Comparison of ENCODE assay signal across 8 mouse cellular contexts in the genomic region with DNA sequence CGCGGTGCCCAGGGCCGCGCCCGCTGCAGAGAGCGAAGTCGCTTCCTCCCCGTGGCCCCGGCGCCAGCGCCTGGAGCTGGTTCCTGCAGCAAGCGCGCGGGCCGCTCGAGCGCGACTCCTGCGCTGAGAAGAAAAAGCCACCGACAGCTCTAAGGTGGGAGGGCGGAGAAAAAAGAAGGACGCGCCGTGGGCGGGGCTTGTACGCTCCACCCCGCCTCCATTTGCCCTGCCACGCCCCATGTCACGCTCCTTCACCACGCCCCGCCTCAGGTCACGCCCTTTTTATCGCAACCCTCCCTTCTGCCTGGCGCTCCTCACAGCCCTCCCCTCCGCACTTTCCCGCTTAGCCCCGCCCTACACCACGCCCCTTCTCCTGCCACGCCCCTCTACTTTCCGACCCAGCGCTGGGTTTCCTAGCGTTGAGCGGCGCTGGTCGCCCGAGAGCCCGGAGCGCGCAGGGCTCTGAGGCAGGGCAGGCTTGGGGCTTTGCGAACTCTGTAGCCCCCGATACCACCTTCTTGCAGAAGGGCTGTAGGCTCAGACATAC. TPM values are rescaled to one million over a fixed set of nuclear protein-coding genes. Genes with fewer than 3 reads are reported as not detected.
DNase-seq lines count a peak whose midpoint lies in the region; ATAC-seq and TF ChIP-seq lines count a peak whose summit lies in the region.

TSS of gene Spsb1 (minus strand) at position 151 of the 547 bp plus-strand sequence.

- DNase-seq in CD8-positive naive resting alpha-beta T cell, adult 2 months (ENCODE audit: low read depth in 2 of 2, low spot score in 2 of 2) = peak; percentile 99
- peak; percentile 90 for DNase-seq in c-Kit-positive CD71-positive TER-119-negative erythroid progenitor cells, embryonic 14.5 days (ENCODE audit: low read depth)
- DNase-seq in heart, postnatal 0 days (ENCODE audit: low spot score) = peak; percentile 97
- peak; percentile 99 for DNase-seq in kidney, postnatal 4 days

- peak; percentile 53; the same call in 1 of the 2 replicates for TF ChIP-seq EP300 in heart, postnatal 0 days (IDR thresholded peaks at IDR 0.05; ENCODE audit: low read depth)

- H3K36me3 ChIP-seq in forebrain, embryonic 12.5 days (replicated peaks) = no peaks in the 10 kb centered on the region
- no peaks in the 10 kb centered on the region for H3K36me3 ChIP-seq in heart, postnatal 0 days (replicated peaks; ENCODE audit: control insufficient read depth, insufficient read depth, low read length)
- no peaks in the 10 kb centered on the region for H3K36me3 ChIP-seq in liver, embryonic 16.5 days (ENCODE audit: control insufficient read depth, insufficient read depth)
- no peaks in the 10 kb centered on the region for H3K36me3 ChIP-seq in neural tube, embryonic 13.5 days
- H3K36me3 ChIP-seq in testis, adult 2 months (ENCODE audit: control insufficient read depth, insufficient read depth, low read length) = no peaks in the 10 kb centered on the region

- ATAC-seq in forebrain, embryonic 12.5 days (ENCODE audit: low FRiP score) = peak; percentile 85
- ATAC-seq in heart, postnatal 0 days (ENCODE audit: insufficient read depth, low read depth) = peak; percentile 97
- peak; percentile 93 for ATAC-seq in liver, embryonic 16.5 days (ENCODE audit: low read depth)
- peak; percentile 87 for ATAC-seq in neural tube, embryonic 13.5 days (ENCODE audit: low read depth)

- H3K27me3 ChIP-seq in forebrain, embryonic 12.5 days = peaks cover 62% of the 10 kb centered on the region
- H3K27me3 ChIP-seq in heart, postnatal 0 days (ENCODE audit: control insufficient read depth, insufficient read depth, low read length) = no peaks in the 10 kb centered on the region; the same call in 1 of the 2 replicates
- H3K27me3 ChIP-seq in liver, embryonic 16.5 days (ENCODE audit: control insufficient read depth, insufficient read depth, low read depth, low read length) = peaks cover 66% of the 10 kb centered on the region
- H3K27me3 ChIP-seq in neural tube, embryonic 13.5 days = peaks cover 22% of the 10 kb centered on the region
- H3K27me3 ChIP-seq in testis, adult 2 months (ENCODE audit: control insufficient read depth, insufficient read depth, low read length) = no peaks in the 10 kb centered on the region

- H3K9ac ChIP-seq in forebrain, embryonic 12.5 days = peak within 1 kb of the TSS; percentile 70
- peak within 1 kb of the TSS; percentile 62 for H3K9ac ChIP-seq in heart, postnatal 0 days (replicated peaks; ENCODE audit: low read depth, low read length)
- peak within 1 kb of the TSS; percentile 39; the same call in 1 of the 2 replicates for H3K9ac ChIP-seq in liver, embryonic 16.5 days (ENCODE audit: low read depth, low read length)
- H3K9ac ChIP-seq in neural tube, embryonic 13.5 days = peak within 1 kb of the TSS; percentile 87

- H3K4me1 ChIP-seq in forebrain, embryonic 12.5 days = peaks cover 18% of the 10 kb centered on the region
- H3K4me1 ChIP-seq in heart, postnatal 0 days (ENCODE audit: control insufficient read depth, insufficient read depth) = peaks cover 27% of the 10 kb centered on the region
- H3K4me1 ChIP-seq in liver, embryonic 16.5 days (ENCODE audit: control insufficient read depth, low read depth, low read length) = peaks cover 13% of the 10 kb centered on the region
- H3K4me1 ChIP-seq in neural tube, embryonic 13.5 days (replicated peaks) = peaks cover 42% of the 10 kb centered on the region
- H3K4me1 ChIP-seq in testis, adult 2 months (ENCODE audit: control insufficient read depth, insufficient read depth, low read length) = peaks cover 6% of the 10 kb centered on the region

- WGBS in forebrain, embryonic 12.5 days = under 1% methylated on average over 38 of the region's 51 CpGs
- WGBS in heart, postnatal 0 days = 1% methylated on average over 43 of the region's 51 CpGs
- under 1% methylated on average over 49 of the region's 51 CpGs for WGBS in liver, embryonic 16.5 days (ENCODE audit: insufficient replicate concordance)
- under 1% methylated on average over 49 of the region's 51 CpGs for WGBS in neural tube, embryonic 13.5 days

- peak within 1 kb of the TSS; percentile 99 for H3K4me2 ChIP-seq in forebrain, embryonic 12.5 days
- peak within 1 kb of the TSS; percentile 93 for H3K4me2 ChIP-seq in heart, postnatal 0 days (ENCODE audit: low read depth, low read length)
- H3K4me2 ChIP-seq in liver, embryonic 16.5 days (ENCODE audit: low read depth, low read length) = peak within 1 kb of the TSS; percentile 85
- peak within 1 kb of the TSS; percentile 99 for H3K4me2 ChIP-seq in neural tube, embryonic 13.5 days

- peak within 1 kb of the TSS; percentile 65 for H3K4me3 ChIP-seq in forebrain, embryonic 12.5 days (replicated peaks)
- peak within 1 kb of the TSS; percentile 74 for H3K4me3 ChIP-seq in heart, postnatal 0 days (ENCODE audit: low read depth, low read length)
- H3K4me3 ChIP-seq in liver, embryonic 16.5 days (ENCODE audit: low read depth, low read length) = peak within 1 kb of the TSS; percentile 59
- H3K4me3 ChIP-seq in neural tube, embryonic 13.5 days = peak within 1 kb of the TSS; percentile 70
- H3K4me3 ChIP-seq in testis, adult 2 months (ENCODE audit: control insufficient read depth, low read depth, low read length) = peak within 1 kb of the TSS; percentile 55

- H3K27ac ChIP-seq in forebrain, embryonic 12.5 days = 0 out of 2 replicates have a peak within 1 kb of the TSS, but pooled peaks have one; percentile 8
- peak within 1 kb of the TSS; percentile 72 for H3K27ac ChIP-seq in heart, postnatal 0 days (ENCODE audit: low read depth)
- H3K27ac ChIP-seq in liver, embryonic 16.5 days (ENCODE audit: low read length) = no peak within 1 kb of the TSS
- peak within 1 kb of the TSS; percentile 62 for H3K27ac ChIP-seq in neural tube, embryonic 13.5 days (replicated peaks)
- H3K27ac ChIP-seq in testis, adult 2 months (ENCODE audit: control insufficient read depth, insufficient read depth, low read depth, low read length) = no peak within 1 kb of the TSS; the same call in 1 of the 2 replicates

- TF ChIP-seq CTCF in heart, postnatal 0 days (IDR thresholded peaks at IDR 0.05; ENCODE audit: low read depth) = no peak
- TF ChIP-seq CTCF in testis, adult 2 months (IDR thresholded peaks at IDR 0.05; ENCODE audit: control insufficient read depth, insufficient read depth, insufficient replicate concordance, low read depth, low read length) = no peak

- TF ChIP-seq POLR2A in testis, adult 2 months (IDR thresholded peaks at IDR 0.05; ENCODE audit: control insufficient read depth, low read depth, low read length) = peak; percentile 60

- H3K9me3 ChIP-seq in forebrain, embryonic 12.5 days = no peaks in the 10 kb centered on the region
- H3K9me3 ChIP-seq in heart, postnatal 0 days (replicated peaks; ENCODE audit: control insufficient read depth, low read length) = no peaks in the 10 kb centered on the region
- no peaks in the 10 kb centered on the region for H3K9me3 ChIP-seq in liver, embryonic 16.5 days (replicated peaks; ENCODE audit: control insufficient read depth, low read length)
- H3K9me3 ChIP-seq in neural tube, embryonic 13.5 days = no peaks in the 10 kb centered on the region

RNA-seq across cellular contexts. Expression of gene Spsb1, which starts in this region (rescaled TPM):
- polyA plus RNA-seq in forebrain, embryonic 12.5 days (2016; fragmentation: Nextera tagmentation; extraction: Ambion mirVana) = 8.1 and 9.0 TPM in 2 replicates
- 13.2 and 19.3 TPM in 2 replicates for total RNA-seq in heart, postnatal 0 days (2014; rRNA removed; ENCODE audit: low replicate concordance)
- 14.4 and 15.2 TPM in 2 replicates for polyA plus RNA-seq in heart, postnatal 0 days (2015; fragmentation: Nextera tagmentation; extraction: Ambion mirVana)
- polyA plus RNA-seq in liver, embryonic 16.5 days (2015; fragmentation: Nextera tagmentation; extraction: Ambion mirVana) = 0.82 and 0.89 TPM in 2 replicates
- polyA plus RNA-seq in neural tube, embryonic 13.5 days (2015; fragmentation: Nextera tagmentation; extraction: Ambion mirVana) = 9.0 and 9.5 TPM in 2 replicates
- 71.5 and 79.1 TPM in 2 replicates for polyA plus RNA-seq in testis, adult 2 months (2012; rRNA removed)

Comparison
In these comparisons a context has a peak if more than half of its experiments do, and no peak if none do; other contexts are left out.
1. Peak in ATAC-seq, H3K4me3 ChIP-seq, H3K9ac ChIP-seq and H3K4me2 ChIP-seq in liver, embryonic 16.5 days; RNA of the gene not detected or under 1 TPM.
2. H3K27ac ChIP-seq: peak in forebrain, embryonic 12.5 days (single experiment), heart, postnatal 0 days (single experiment) and neural tube, embryonic 13.5 days (single experiment); none in liver, embryonic 16.5 days (single experiment) and testis, adult 2 months (single experiment).
3. Peak in every context shown above with its lines, with median percentiles within 50 percentile points of each other: DNase-seq, ATAC-seq, H3K4me2 ChIP-seq, H3K4me3 ChIP-seq and H3K9ac ChIP-seq.